In the genomic region with DNA sequence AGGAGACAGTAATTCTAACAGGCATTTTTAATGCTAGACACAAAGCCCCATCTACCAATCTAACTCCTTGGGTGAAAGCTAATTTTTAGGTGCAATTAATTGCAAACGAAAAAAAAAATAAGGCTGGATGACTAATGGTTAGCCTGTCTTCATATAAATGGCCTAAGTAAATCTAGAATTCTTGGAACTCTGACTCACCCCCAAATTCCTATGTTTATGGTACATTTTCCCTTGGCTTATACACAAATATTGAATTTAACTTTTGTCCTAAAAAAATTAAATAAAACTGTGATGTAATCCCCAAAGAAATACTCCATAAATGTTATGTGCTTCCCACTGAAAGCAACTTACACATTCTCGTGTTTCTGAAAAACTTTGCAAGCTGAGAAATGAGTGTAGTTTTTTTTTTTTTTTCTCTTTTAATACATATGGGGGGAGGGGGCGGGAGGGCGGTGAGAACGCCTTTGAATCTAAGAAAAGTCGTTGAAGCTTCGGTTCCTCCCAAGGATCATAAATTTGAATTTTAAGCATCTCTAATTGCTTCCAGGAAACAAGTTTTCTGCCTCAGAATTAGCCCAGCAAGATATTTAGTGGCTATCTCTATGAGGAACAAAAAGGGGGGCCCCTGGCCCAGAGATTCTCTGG, we compare ENCODE assay signal across 17 mouse cellular contexts. TPM values are rescaled to one million over a fixed set of nuclear protein-coding genes. Genes with fewer than 3 reads are reported as not detected.
DNase-seq lines count a peak whose midpoint lies in the region; ATAC-seq and TF ChIP-seq lines count a peak whose summit lies in the region.
"Had no signal": no experiment of that assay in that cellular context is flagged by ENCODE, and none has a peak within 500 bp of the region (broad histone marks: within the 10 kb centered on the region; RNA-seq: fewer than 3 reads in every experiment).

No protein-coding gene starts in this region.

- no peak for ATAC-seq in lung, embryonic 14.5 days (ENCODE audit: insufficient read depth)
- no peak for ATAC-seq in intestine, embryonic 15.5 days
- no peak for ATAC-seq in stomach, embryonic 16.5 days (ENCODE audit: insufficient read depth, low FRiP score)
- no peak for ATAC-seq in midbrain, embryonic 15.5 days (replicated peaks)
- ATAC-seq: forebrain, embryonic 16.5 days; hindbrain, postnatal 0 days; liver, embryonic 12.5 days; midbrain, embryonic 16.5 days had no signal

- H3K9me3 ChIP-seq in lung, embryonic 14.5 days (ENCODE audit: low read depth, low read length) = no peaks in the 10 kb centered on the region
- H3K9me3 ChIP-seq in intestine, embryonic 15.5 days = no peaks in the 10 kb centered on the region
- no peaks in the 10 kb centered on the region for H3K9me3 ChIP-seq in stomach, embryonic 16.5 days (replicated peaks; ENCODE audit: control insufficient read depth, low read length)
- H3K9me3 ChIP-seq in midbrain, embryonic 15.5 days = no peaks in the 10 kb centered on the region
- H3K9me3 ChIP-seq: heart, embryonic 10.5 days; liver, embryonic 12.5 days; neural tube, embryonic 13.5 days had no signal

- no peaks in the 10 kb centered on the region for H3K27me3 ChIP-seq in lung, embryonic 14.5 days (ENCODE audit: insufficient read depth, low read length)
- H3K27me3 ChIP-seq in intestine, embryonic 15.5 days (replicated peaks) = no peaks in the 10 kb centered on the region
- H3K27me3 ChIP-seq in stomach, embryonic 16.5 days (ENCODE audit: control insufficient read depth, insufficient read depth, low read length) = no peaks in the 10 kb centered on the region
- no peaks in the 10 kb centered on the region for H3K27me3 ChIP-seq in midbrain, embryonic 15.5 days (replicated peaks)
- H3K27me3 ChIP-seq: liver, embryonic 12.5 days; neural tube, embryonic 13.5 days had no signal

- H3K27ac ChIP-seq in lung, embryonic 14.5 days (ENCODE audit: low read depth) = peak overlapping the region; percentile 75; the same call in 1 of the 2 replicates
- 0 out of 2 replicates have a peak overlapping the region, but pooled peaks have one; percentile 9 for H3K27ac ChIP-seq in intestine, embryonic 15.5 days
- H3K27ac ChIP-seq in stomach, embryonic 16.5 days (ENCODE audit: low read length) = peak overlapping the region; percentile 83
- H3K27ac ChIP-seq in midbrain, embryonic 15.5 days = no peak overlapping the region
- H3K27ac ChIP-seq: heart, embryonic 10.5 days; hindbrain, postnatal 0 days; liver, embryonic 12.5 days; neural tube, embryonic 13.5 days had no signal

- H3K4me3 ChIP-seq in lung, embryonic 14.5 days (ENCODE audit: low read depth, low read length) = no peak overlapping the region
- H3K4me3 ChIP-seq in intestine, embryonic 15.5 days (replicated peaks) = no peak overlapping the region
- H3K4me3 ChIP-seq in stomach, embryonic 16.5 days (replicated peaks; ENCODE audit: low read length) = no peak overlapping the region
- no peak overlapping the region for H3K4me3 ChIP-seq in midbrain, embryonic 15.5 days
- H3K4me3 ChIP-seq: heart, embryonic 10.5 days; liver, embryonic 12.5 days; neural tube, embryonic 13.5 days had no signal

- no peak for DNase-seq in lung, embryonic 14.5 days
- DNase-seq in lung, postnatal 4 days = no peak
- DNase-seq in Muller cell, postnatal 12 days (ENCODE audit: inconsistent ontology term) = peak; percentile 34
- no peak for DNase-seq in yolk sac, embryonic 10.5 days (ENCODE audit: low spot score)
- DNase-seq: gastrocnemius, postnatal 10 days; kidney, postnatal 4 days; layer of hippocampus, postnatal 36 days had no signal

- 44% methylated on average over 7 of the region's 7 CpGs for WGBS in lung, embryonic 14.5 days
- WGBS in intestine, embryonic 15.5 days = 52% methylated on average over 7 of the region's 7 CpGs
- WGBS in stomach, embryonic 16.5 days = 53% methylated on average over 7 of the region's 7 CpGs
- WGBS in midbrain, embryonic 15.5 days = 69% methylated on average over 7 of the region's 7 CpGs

- TF ChIP-seq CTCF in lung, embryonic 14.5 days (IDR thresholded peaks at IDR 0.05; ENCODE audit: low read depth) = no peak

- H3K9ac ChIP-seq in lung, embryonic 14.5 days = no peak overlapping the region
- no peak overlapping the region for H3K9ac ChIP-seq in intestine, embryonic 15.5 days
- no peak overlapping the region for H3K9ac ChIP-seq in stomach, embryonic 16.5 days (ENCODE audit: low read length)
- H3K9ac ChIP-seq in midbrain, embryonic 15.5 days = no peak overlapping the region
- H3K9ac ChIP-seq: liver, embryonic 12.5 days; neural tube, embryonic 13.5 days had no signal

- 0 out of 2 replicates have a peak, but pooled peaks cover 10% of the 10 kb centered on the region for H3K4me1 ChIP-seq in lung, embryonic 14.5 days (ENCODE audit: insufficient read depth)
- peaks cover 5% of the 10 kb centered on the region; the same call in 1 of the 2 replicates for H3K4me1 ChIP-seq in intestine, embryonic 15.5 days (replicated peaks)
- H3K4me1 ChIP-seq in stomach, embryonic 16.5 days (ENCODE audit: control insufficient read depth, insufficient read depth, low read length) = peaks cover 18% of the 10 kb centered on the region
- H3K4me1 ChIP-seq in midbrain, embryonic 15.5 days = peaks cover 3% of the 10 kb centered on the region; the same call in 1 of the 2 replicates

- H3K4me2 ChIP-seq in lung, embryonic 14.5 days = no peak overlapping the region
- H3K4me2 ChIP-seq in intestine, embryonic 15.5 days (replicated peaks) = no peak overlapping the region
- H3K4me2 ChIP-seq in stomach, embryonic 16.5 days (ENCODE audit: low read depth, low read length) = peak overlapping the region; percentile 7; the same call in 1 of the 2 replicates
- no peak overlapping the region for H3K4me2 ChIP-seq in midbrain, embryonic 15.5 days
- H3K4me2 ChIP-seq: liver, embryonic 12.5 days; neural tube, embryonic 13.5 days had no signal

- peaks cover 15% of the 10 kb centered on the region for H3K36me3 ChIP-seq in lung, embryonic 14.5 days (ENCODE audit: insufficient read depth)
- H3K36me3 ChIP-seq in intestine, embryonic 15.5 days = 0 out of 2 replicates have a peak, but pooled peaks cover 4% of the 10 kb centered on the region
- peaks cover 12% of the 10 kb centered on the region for H3K36me3 ChIP-seq in stomach, embryonic 16.5 days (ENCODE audit: control insufficient read depth, insufficient read depth, low read length)
- no peaks in the 10 kb centered on the region; the same call in 1 of the 2 replicates for H3K36me3 ChIP-seq in midbrain, embryonic 15.5 days (replicated peaks)
- H3K36me3 ChIP-seq: G1E had no signal

RNA-seq across cellular contexts. Expression of a gene that starts 31.8 kb away (rescaled TPM):
- 41.2 and 41.6 TPM in 2 replicates for polyA plus RNA-seq in lung, embryonic 14.5 days (2014; fragmentation: Nextera tagmentation; extraction: Ambion mirVana)
- polyA plus RNA-seq in intestine, embryonic 15.5 days (2015; fragmentation: Nextera tagmentation; extraction: Ambion mirVana) = 27.2 and 29.0 TPM in 2 replicates
- 30.3 and 33.6 TPM in 2 replicates for polyA plus RNA-seq in stomach, embryonic 16.5 days (2015; fragmentation: Nextera tagmentation; extraction: Ambion mirVana)
- polyA plus RNA-seq in midbrain, embryonic 15.5 days (2015; fragmentation: Nextera tagmentation; extraction: Ambion mirVana) = 19.0 and 19.5 TPM in 2 replicates
- polyA plus RNA-seq: G1E had no signal
